Mouse (Mus musculus) B cell, adult 2 months (primary cell): Measurements from ENCODE around the gene Plekhs1.
"Not testable (repeated sequence)": the region's sequence is repeated elsewhere in the genome, so short reads cannot be mapped to it uniquely, and the experiment has no call there.

ENCODE experiments used
- DNase-seq, 2 experiments: peaks; one replicate each; pipeline ENCODE4 v3.0.0; 2022

Plekhs1 gene

GRCm38 (mm10) chr19:56459154-56460050, 2.0 kb upstream of the Plekhs1 start:
- no peak for DNase-seq

- no peak for DNase-seq
Observed at GRCm38 (mm10) chr19:56460241-56460640, 1.2 kb upstream of the Plekhs1 start.

GRCm38 (mm10) chr19:56462786-56463185, 1.3 kb downstream of the Plekhs1 start:
- no peak for DNase-seq

- DNase-seq: no peak
Observed at GRCm38 (mm10) chr19:56466486-56466885, 5.0 kb downstream of the Plekhs1 start.

GRCm38 (mm10) chr19:56470286-56471020, 9.0 kb downstream of the Plekhs1 start:
- no peak for DNase-seq

- DNase-seq: no peak
Observed at GRCm38 (mm10) chr19:56471934-56472333, 10.5 kb downstream of the Plekhs1 start.

GRCm38 (mm10) chr19:56474869-56475550, 13.6 kb downstream of the Plekhs1 start:
- DNase-seq: peak; percentile 7 to 15

GRCm38 (mm10) chr19:56476546-56476945, 15.1 kb downstream of the Plekhs1 start:
- no peak for DNase-seq

- no peak for DNase-seq
Observed at GRCm38 (mm10) chr19:56477253-56477652, 15.8 kb downstream of the Plekhs1 start.

- no peak for DNase-seq
Observed at GRCm38 (mm10) chr19:56477832-56478231, 16.4 kb downstream of the Plekhs1 start.

- DNase-seq: no peak
Observed at GRCm38 (mm10) chr19:56484630-56485375, 23.4 kb downstream of the Plekhs1 start.

GRCm38 (mm10) chr19:56485376-56486271, 24.2 kb downstream of the Plekhs1 start:
- DNase-seq: no peak

GRCm38 (mm10) chr19:56486926-56487325, 25.5 kb downstream of the Plekhs1 start:
- no peak for DNase-seq

GRCm38 (mm10) chr19:56487339-56487738, 25.9 kb downstream of the Plekhs1 start:
- no peak for DNase-seq

- DNase-seq: no peak
Observed at GRCm38 (mm10) chr19:56489601-56490000, 28.2 kb downstream of the Plekhs1 start.

GRCm38 (mm10) chr19:56494157-56494556, 32.7 kb downstream of the Plekhs1 start:
- DNase-seq: not testable (repeated sequence)

GRCm38 (mm10) chr19:56503069-56503468, 41.6 kb downstream of the Plekhs1 start:
- DNase-seq: not testable (repeated sequence)

GRCm38 (mm10) chr19:56503525-56503924, 42.1 kb downstream of the Plekhs1 start:
- DNase-seq: not testable (repeated sequence)

GRCm38 (mm10) chr19:56511207-56511606, 49.8 kb downstream of the Plekhs1 start:
- DNase-seq: not testable (repeated sequence)

- DNase-seq: not testable (repeated sequence)
Observed at GRCm38 (mm10) chr19:56513527-56513926, 52.1 kb downstream of the Plekhs1 start.

- not testable (repeated sequence) for DNase-seq
Observed at GRCm38 (mm10) chr19:56519408-56519807, 58.0 kb downstream of the Plekhs1 start.
